8 mouse cellular contexts compared by ENCODE assay signal in genomic region chr1:193086842-193087476, GRCm38 (mm10). TPM values are rescaled to one million over a fixed set of nuclear protein-coding genes. Genes with fewer than 3 reads are reported as not detected.
DNase-seq lines count a peak whose midpoint lies in the region; ATAC-seq and TF ChIP-seq lines count a peak whose summit lies in the region.
"Had no signal": no experiment of that assay in that cellular context is flagged by ENCODE, and none has a peak within 500 bp of the region (broad histone marks: within the 10 kb centered on the region; RNA-seq: fewer than 3 reads in every experiment).

No protein-coding gene starts in this region.

- TF ChIP-seq CTCF in left cerebral cortex, adult 2 months (IDR thresholded peaks at IDR 0.05), result no peak

- no peak overlapping the region for H3K9ac ChIP-seq in embryonic facial prominence, embryonic 15.5 days
- no peak overlapping the region for H3K9ac ChIP-seq in hindbrain, embryonic 16.5 days (ENCODE audit: low read depth, low read length)
- H3K9ac ChIP-seq: liver, embryonic 13.5 days had no signal

- no peak overlapping the region for H3K4me3 ChIP-seq in left cerebral cortex, adult 2 months
- no peak overlapping the region for H3K4me3 ChIP-seq in embryonic facial prominence, embryonic 15.5 days (replicated peaks)
- no peak overlapping the region for H3K4me3 ChIP-seq in hindbrain, embryonic 16.5 days (ENCODE audit: low read length)
- H3K4me3 ChIP-seq: liver, embryonic 13.5 days had no signal

- H3K4me1 ChIP-seq in embryonic facial prominence, embryonic 15.5 days, result peaks cover 10% of the 10 kb centered on the region
- H3K4me1 ChIP-seq in hindbrain, embryonic 16.5 days (ENCODE audit: control insufficient read depth, insufficient read depth, low read depth, low read length), result peaks cover 21% of the 10 kb centered on the region
- H3K4me1 ChIP-seq: liver, embryonic 13.5 days had no signal

- no peaks in the 10 kb centered on the region for H3K27me3 ChIP-seq in embryonic facial prominence, embryonic 15.5 days
- H3K27me3 ChIP-seq in hindbrain, embryonic 16.5 days (replicated peaks; ENCODE audit: control insufficient read depth, insufficient read depth, low read length), result no peaks in the 10 kb centered on the region
- H3K27me3 ChIP-seq: liver, embryonic 13.5 days had no signal

- intact Hi-C loops in left cerebral cortex, adult 2 months (cut with DNase I), result loop anchor here (2.0 kb wide), 1 partner anchor 44 kb away; no protein-coding TSS in a partner anchor

- no peak for ATAC-seq in embryonic facial prominence, embryonic 15.5 days (ENCODE audit: insufficient number of reproducible peaks, low FRiP score, low TSS enrichment, low read depth)
- no peak for ATAC-seq in hindbrain, embryonic 16.5 days
- no peak for ATAC-seq in monocyte, adult 5-6 weeks (replicated peaks; ENCODE audit: insufficient number of reproducible peaks, low FRiP score, low TSS enrichment, poor library complexity, severe bottlenecking)

- DNase-seq in left cerebral cortex, adult 2 months (ENCODE audit: extremely low spot score in 1 of 2, low spot score in 2 of 2), result no peak
- DNase-seq in left cerebral cortex, adult 11 months (ENCODE audit: low spot score), result no peak
- DNase-seq in skeletal muscle tissue, adult 2 months (ENCODE audit: low read depth, low spot score), result peak; percentile 83
- no peak for DNase-seq in kidney, postnatal 36 days
- DNase-seq: liver, embryonic 13.5 days had no signal

- no peaks in the 10 kb centered on the region for H3K9me3 ChIP-seq in embryonic facial prominence, embryonic 15.5 days (replicated peaks)
- H3K9me3 ChIP-seq in hindbrain, embryonic 16.5 days (ENCODE audit: control insufficient read depth, low read length), result no peaks in the 10 kb centered on the region
- H3K9me3 ChIP-seq: liver, embryonic 13.5 days had no signal

- peak overlapping the region; percentile 88 for H3K27ac ChIP-seq in left cerebral cortex, adult 2 months
- peak overlapping the region; percentile 23; the same call in 1 of the 2 replicates for H3K27ac ChIP-seq in embryonic facial prominence, embryonic 15.5 days (replicated peaks)
- H3K27ac ChIP-seq in hindbrain, embryonic 16.5 days (ENCODE audit: low read depth, low read length), result peak overlapping the region; percentile 62
- H3K27ac ChIP-seq: liver, embryonic 13.5 days had no signal

- H3K4me2 ChIP-seq in embryonic facial prominence, embryonic 15.5 days (replicated peaks), result no peak overlapping the region
- H3K4me2 ChIP-seq in hindbrain, embryonic 16.5 days (ENCODE audit: low read length), result no peak overlapping the region
- H3K4me2 ChIP-seq: liver, embryonic 13.5 days had no signal

- H3K36me3 ChIP-seq in embryonic facial prominence, embryonic 15.5 days, result no peaks in the 10 kb centered on the region
- no peaks in the 10 kb centered on the region for H3K36me3 ChIP-seq in hindbrain, embryonic 16.5 days (ENCODE audit: control insufficient read depth, insufficient read depth, low read length)
- H3K36me3 ChIP-seq: liver, embryonic 13.5 days had no signal

- WGBS in embryonic facial prominence, embryonic 15.5 days, result 33% methylated on average over 9 of the region's 9 CpGs
- WGBS in hindbrain, embryonic 16.5 days, result 53% methylated on average over 9 of the region's 9 CpGs

RNA-seq across cellular contexts. Expression of gene Diexf, which starts 43.1 kb away (rescaled TPM):
- total RNA-seq in left cerebral cortex, adult 2 months (2021), result 10 to 100 TPM; 20.9 to 25.5 TPM
- 8.2 and 8.6 TPM in 2 replicates for polyA plus RNA-seq in embryonic facial prominence, embryonic 15.5 days (2015; fragmentation: Nextera tagmentation; extraction: Ambion mirVana)
- 6.9 and 7.4 TPM in 2 replicates for polyA plus RNA-seq in hindbrain, embryonic 16.5 days (2015; fragmentation: Nextera tagmentation; extraction: Ambion mirVana)
- total RNA-seq in monocyte, adult 5-6 weeks (2017), result 19.6 to 30.8 TPM (median 24.0 TPM) in 3 replicates

RNA-seq across cellular contexts. Expression of gene Syt14, which starts 51.4 kb away (rescaled TPM):
- 10 to 100 TPM; 27.5 to 28.2 TPM for total RNA-seq in left cerebral cortex, adult 2 months (2021)
- polyA plus RNA-seq in embryonic facial prominence, embryonic 15.5 days (2015; fragmentation: Nextera tagmentation; extraction: Ambion mirVana), result 1.6 and 1.7 TPM in 2 replicates
- 4.5 and 5.7 TPM in 2 replicates for polyA plus RNA-seq in hindbrain, embryonic 16.5 days (2015; fragmentation: Nextera tagmentation; extraction: Ambion mirVana)
- not detected in 3 replicates for total RNA-seq in monocyte, adult 5-6 weeks (2017)

Comparison
In these comparisons a context has a peak if more than half of its experiments do, and no peak if none do; other contexts are left out.
1. H3K27ac ChIP-seq: peak in every context shown above with its lines; median percentile 88 in left cerebral cortex, adult 2 months; 62 in hindbrain, embryonic 16.5 days; 23 in embryonic facial prominence, embryonic 15.5 days.
2. RNA of gene Syt14, which starts 51.4 kb away (total RNA-seq): 27.5 to 28.2 TPM in left cerebral cortex, adult 2 months; not detected in monocyte, adult 5-6 weeks; every median in the first group is over 10 times any median in the second.